Mouse (Mus musculus) gastrocnemius, postnatal 14 days (tissue): ENCODE measurements around the gene AC161166.1. TPM values are rescaled to one million over a fixed set of nuclear protein-coding genes. Genes with fewer than 3 reads are reported as not detected.

Experiments used
- DNase-seq: peaks from one replicate; pipeline ENCODE4 v3.0.0; 2021; ENCODE audit warnings: mixed read lengths
- intact Hi-C: fragments of 180-260 bp; cut with DNase I; formaldehyde crosslinking; loops from one replicate; pipeline ENCODE4 v1.15.1; 2025; ENCODE audit warnings: low total_unique reads
- total RNA-seq, 2 experiments: library from RNA; stranded (reverse); gene quantifications; 2 replicates each; pipeline ENCODE4 v1.2.3; 2021

Gene AC161166.1
- total RNA-seq, 2 experiments from 2014 or later, result not detected

- DNase-seq, result no peak
- intact Hi-C loops, result loop anchor here (10.0 kb wide), 1 partner anchor 92 kb away; no protein-coding TSS in a partner anchor
Measured at GRCm38 (mm10) chr7:24472442-24472841, 39.8 kb downstream of the AC161166.1 start.

- intact Hi-C loops, result loop anchor here (10.0 kb wide), 1 partner anchor 94 kb away; no protein-coding TSS in a partner anchor
- DNase-seq, result peak; percentile 40
Measured at GRCm38 (mm10) chr7:24470356-24470755, 41.9 kb downstream of the AC161166.1 start.

GRCm38 (mm10) chr7:24469126-24469525 is 43.1 kb downstream of the AC161166.1 start:
- intact Hi-C loops, result no loop called here
- DNase-seq, result no peak

- DNase-seq, result no peak
- intact Hi-C loops, result no loop called here
Measured at GRCm38 (mm10) chr7:24467886-24468285, 44.4 kb downstream of the AC161166.1 start.

GRCm38 (mm10) chr7:24466835-24467234 is 45.4 kb downstream of the AC161166.1 start:
- DNase-seq, result no peak
- intact Hi-C loops, result no loop called here

GRCm38 (mm10) chr7:24462388-24463319 is 49.6 kb downstream of the AC161166.1 start, which contains the start of gene Plaur:
TSS of gene Plaur (plus strand) at chr7:24462484.
- DNase-seq, result no peak
- intact Hi-C loops, result no loop called here

- no peak for DNase-seq
- intact Hi-C loops, result no loop called here
Measured at GRCm38 (mm10) chr7:24461376-24462051, 50.7 kb downstream of the AC161166.1 start.

Other genes starting within 250 kb of the AC161166.1 start
- gene Zfp93, start 242.0 kb downstream of the AC161166.1 start, total RNA-seq, result 1 to 10 TPM; 3.0 to 3.7 TPM
- 1 to 10 TPM; 2.6 to 3.8 TPM for gene Zfp61, start 211.2 kb downstream of the AC161166.1 start, total RNA-seq
- 1 to 10 TPM; 1.7 to 2.4 TPM for gene Zfp94, start 195.8 kb downstream of the AC161166.1 start, total RNA-seq
- gene Tescl, start 178.5 kb downstream of the AC161166.1 start, total RNA-seq, result not detected
- gene Lypd5, start 163.3 kb downstream of the AC161166.1 start, total RNA-seq, result not detected
- gene Kcnn4, start 142.2 kb downstream of the AC161166.1 start, total RNA-seq, result under 1 TPM; 0.29 to 0.33 TPM
- gene Smg9, start 112.8 kb downstream of the AC161166.1 start, total RNA-seq, result 1 to 10 TPM; 9.2 to 9.5 TPM
- under 1 TPM in 1 of 2 experiments, not detected in 1; 0.12 TPM for gene Irgc1, start 60.2 kb downstream of the AC161166.1 start, total RNA-seq
- 1 to 10 TPM in 1 of 2 experiments, under 1 TPM in 1; 0.84 to 1.2 TPM for gene Plaur, start 50.0 kb downstream of the AC161166.1 start, total RNA-seq
- gene Cadm4, start 30.4 kb downstream of the AC161166.1 start, total RNA-seq, result 10 to 100 TPM in 1 of 2 experiments, 1 to 10 TPM in 1; 5.3 to 17.7 TPM
- 1 to 10 TPM; 6.4 to 8.3 TPM for gene Zfp428, start 5.4 kb downstream of the AC161166.1 start, total RNA-seq
- 10 to 100 TPM; 10.5 to 12.8 TPM for gene Irgq, start 18.2 kb upstream of the AC161166.1 start, total RNA-seq
- not detected for gene Pinlyp, start 33.7 kb upstream of the AC161166.1 start, total RNA-seq
- gene Xrcc1, start 33.8 kb upstream of the AC161166.1 start, total RNA-seq, result 10 to 100 TPM; 16.5 to 18.5 TPM
- 10 to 100 TPM; 12.0 to 15.3 TPM for gene Ethe1, start 75.1 kb upstream of the AC161166.1 start, total RNA-seq
- under 1 TPM; 0.38 to 0.45 TPM for gene Zfp575, start 75.2 kb upstream of the AC161166.1 start, total RNA-seq
- gene Phldb3, start 98.3 kb upstream of the AC161166.1 start, total RNA-seq, result under 1 TPM; 0.59 to 0.66 TPM
- gene Lypd3, start 124.1 kb upstream of the AC161166.1 start, total RNA-seq, result not detected
- gene Tex101, start 164.2 kb upstream of the AC161166.1 start, total RNA-seq, result not detected
- gene BC049730, start 196.8 kb upstream of the AC161166.1 start, total RNA-seq, result not detected
- not detected for gene Gm4763, start 214.5 kb upstream of the AC161166.1 start, total RNA-seq
- gene Cd177, start 247.9 kb upstream of the AC161166.1 start, total RNA-seq, result not detected